Mouse (Mus musculus) yolk sac, embryonic 10.5 days (tissue): ENCODE measurements around the gene Perp.

Experiments
- DNase-seq: peaks from one replicate; pipeline ENCODE4 v3.0.0-alpha.2; 2017; ENCODE audit warnings: low spot score

Gene Perp

GRCm38 (mm10) chr10:18863332-18863731 lies 18.5 kb downstream of the Perp start:
- no peak for DNase-seq

GRCm38 (mm10) chr10:18864753-18865152 lies 19.9 kb downstream of the Perp start:
- no peak for DNase-seq

GRCm38 (mm10) chr10:18870990-18871389 lies 26.2 kb downstream of the Perp start:
- no peak for DNase-seq

- peak; percentile 15 for DNase-seq
Observed at GRCm38 (mm10) chr10:18876211-18876610, 31.4 kb downstream of the Perp start.

GRCm38 (mm10) chr10:18878111-18878510 lies 33.3 kb downstream of the Perp start:
- DNase-seq = no peak

GRCm38 (mm10) chr10:18879160-18879559 lies 34.3 kb downstream of the Perp start:
- no peak for DNase-seq

- DNase-seq = no peak
Observed at GRCm38 (mm10) chr10:18879690-18880089, 34.9 kb downstream of the Perp start.

GRCm38 (mm10) chr10:18882190-18882589 lies 37.4 kb downstream of the Perp start:
- no peak for DNase-seq

GRCm38 (mm10) chr10:18886918-18887625 lies 42.3 kb downstream of the Perp start:
- DNase-seq = no peak

- DNase-seq = no peak
Observed at GRCm38 (mm10) chr10:18888751-18889150, 43.9 kb downstream of the Perp start.

- DNase-seq = no peak
Observed at GRCm38 (mm10) chr10:18889255-18889654, 44.4 kb downstream of the Perp start.

GRCm38 (mm10) chr10:18891110-18891509 lies 46.3 kb downstream of the Perp start:
- DNase-seq = no peak

- no peak for DNase-seq
Observed at GRCm38 (mm10) chr10:18892102-18892501, 47.3 kb downstream of the Perp start.

- no peak for DNase-seq
Observed at GRCm38 (mm10) chr10:18894259-18895166, 49.7 kb downstream of the Perp start.

GRCm38 (mm10) chr10:18904108-18904507 lies 59.3 kb downstream of the Perp start:
- DNase-seq = no peak
